8 mouse cellular contexts compared by ENCODE assay signal in the genomic region with DNA sequence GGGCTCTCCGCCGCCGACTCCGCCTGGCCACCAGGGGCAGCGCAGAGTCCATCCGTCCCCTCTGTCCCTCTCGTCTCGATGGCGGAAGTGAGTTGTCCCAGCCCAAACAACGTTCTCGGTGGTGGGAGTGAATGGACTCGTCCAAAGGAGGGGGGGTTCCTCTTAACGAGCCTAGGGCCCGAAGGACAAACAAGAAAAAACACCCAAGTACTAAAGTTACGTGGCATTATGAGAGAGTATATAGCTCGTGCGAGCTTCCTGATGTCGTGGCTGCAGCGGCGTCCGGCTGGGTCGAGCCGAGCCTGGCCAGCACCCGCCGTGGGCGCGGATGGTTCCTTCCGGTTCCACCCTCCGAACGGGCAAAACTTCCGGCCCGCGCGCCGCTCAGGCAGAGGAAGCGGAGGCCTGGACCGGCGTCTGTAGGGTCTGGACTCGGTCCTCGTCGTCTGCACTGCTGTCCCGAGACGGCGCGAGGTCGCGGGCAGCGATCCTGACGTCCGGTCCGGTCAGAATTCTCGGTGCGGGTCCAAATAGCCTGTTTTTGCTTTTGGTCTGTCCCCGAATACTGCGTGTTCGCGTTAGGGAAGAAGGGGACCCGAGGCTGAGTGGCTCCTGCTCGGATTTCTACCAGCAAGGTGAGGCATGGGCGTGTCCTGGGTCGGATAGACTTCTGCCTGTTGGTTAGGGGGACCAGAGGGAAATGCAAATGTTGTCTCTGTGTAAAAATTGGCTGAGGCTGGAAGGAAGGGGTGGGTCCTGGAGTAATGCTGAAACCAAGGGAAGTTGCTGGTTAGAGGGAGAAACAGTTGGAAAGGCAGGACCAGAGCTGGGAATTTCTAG. TPM values are rescaled to one million over a fixed set of nuclear protein-coding genes. Genes with fewer than 3 reads are reported as not detected.
DNase-seq lines count a peak whose midpoint lies in the region; ATAC-seq and TF ChIP-seq lines count a peak whose summit lies in the region.

A gene (plus strand): TSS at position 362 of the 840 bp plus-strand sequence.

- peak; percentile 93 for TF ChIP-seq CTCF in bone marrow, adult 2 months (IDR thresholded peaks at IDR 0.05; ENCODE audit: control insufficient read depth, insufficient read depth, low read length)
- TF ChIP-seq CTCF in midbrain, postnatal 0 days (IDR thresholded peaks at IDR 0.05): peak; percentile 97

- DNase-seq in 416B (ENCODE audit: low read depth): peak; percentile 95
- peak; percentile 91 for DNase-seq in heart, adult 8-10 months (ENCODE audit: low spot score)
- DNase-seq in kidney, adult 9 months: peak; percentile 91
- peak; percentile 91 for DNase-seq in limb, embryonic 14.5 days (ENCODE audit: low spot score)
- peak; percentile 92 for DNase-seq in midbrain, postnatal 0 days (ENCODE audit: low spot score)
- DNase-seq in spleen, postnatal 14 days (ENCODE audit: low spot score in 2 of 2): peak; percentile 80 to 88

- peak; percentile 93; the same call in 1 of the 2 replicates for TF ChIP-seq POLR2A in bone marrow, adult 2 months (IDR thresholded peaks at IDR 0.05; ENCODE audit: borderline replicate concordance, control insufficient read depth, low read depth, low read length)
- peak; percentile 76; the same call in 1 of the 2 replicates for TF ChIP-seq POLR2A in limb, embryonic 14.5 days (IDR thresholded peaks at IDR 0.05; ENCODE audit: borderline replicate concordance, extremely low read depth, insufficient read depth, insufficient read length)

- peak within 1 kb of the TSS; percentile 89 for H3K4me2 ChIP-seq in embryonic facial prominence, embryonic 15.5 days (replicated peaks)
- peak within 1 kb of the TSS; percentile 99 for H3K4me2 ChIP-seq in limb, embryonic 14.5 days (replicated peaks; ENCODE audit: low read depth, low read length, severe bottlenecking)
- peak within 1 kb of the TSS; percentile 86 for H3K4me2 ChIP-seq in midbrain, postnatal 0 days (ENCODE audit: low read depth, low read length, poor library complexity, severe bottlenecking)

- H3K4me3 ChIP-seq in bone marrow, adult 2 months (replicated peaks; ENCODE audit: control insufficient read depth, low read depth, low read length): peak within 1 kb of the TSS; percentile 98
- peak within 1 kb of the TSS; percentile 85 for H3K4me3 ChIP-seq in embryonic facial prominence, embryonic 15.5 days (replicated peaks)
- H3K4me3 ChIP-seq in limb, embryonic 14.5 days (replicated peaks; ENCODE audit: low read length): peak within 1 kb of the TSS; percentile 82
- peak within 1 kb of the TSS; percentile 75 for H3K4me3 ChIP-seq in midbrain, postnatal 0 days (ENCODE audit: low read depth, low read length)

- H3K27me3 ChIP-seq in embryonic facial prominence, embryonic 15.5 days: no peaks in the 10 kb centered on the region
- H3K27me3 ChIP-seq in limb, embryonic 14.5 days (ENCODE audit: control insufficient read depth, insufficient read depth, low read length): no peaks in the 10 kb centered on the region
- no peaks in the 10 kb centered on the region for H3K27me3 ChIP-seq in midbrain, postnatal 0 days (ENCODE audit: insufficient read depth, low read length)

- peaks cover 29% of the 10 kb centered on the region for H3K36me3 ChIP-seq in embryonic facial prominence, embryonic 15.5 days
- peaks cover 28% of the 10 kb centered on the region for H3K36me3 ChIP-seq in limb, embryonic 14.5 days (ENCODE audit: control insufficient read depth, insufficient read depth, low read length)
- H3K36me3 ChIP-seq in midbrain, postnatal 0 days (ENCODE audit: insufficient read depth, low read length): peaks cover 23% of the 10 kb centered on the region

- peak; percentile 88 for ATAC-seq in embryonic facial prominence, embryonic 15.5 days (ENCODE audit: insufficient number of reproducible peaks, low FRiP score, low TSS enrichment, low read depth)
- peak; percentile 92 for ATAC-seq in limb, embryonic 14.5 days (ENCODE audit: low FRiP score, low read depth)
- ATAC-seq in midbrain, postnatal 0 days (ENCODE audit: low FRiP score): peak; percentile 93

- peaks cover 2% of the 10 kb centered on the region; the same call in 1 of the 2 replicates for H3K4me1 ChIP-seq in bone marrow, adult 2 months (ENCODE audit: control insufficient read depth, insufficient read depth, low read length)
- peaks cover 23% of the 10 kb centered on the region for H3K4me1 ChIP-seq in embryonic facial prominence, embryonic 15.5 days
- H3K4me1 ChIP-seq in limb, embryonic 14.5 days (ENCODE audit: control insufficient read depth, insufficient read depth, low read length): peaks cover 10% of the 10 kb centered on the region; the same call in 1 of the 2 replicates
- no peaks in the 10 kb centered on the region for H3K4me1 ChIP-seq in midbrain, postnatal 0 days (ENCODE audit: insufficient read depth, low read length)

- WGBS in bone marrow, adult 2 months: under 1% methylated on average over 61 of the region's 61 CpGs
- under 1% methylated on average over 61 of the region's 61 CpGs for WGBS in embryonic facial prominence, embryonic 15.5 days
- under 1% methylated on average over 61 of the region's 61 CpGs for WGBS in limb, embryonic 14.5 days
- WGBS in midbrain, postnatal 0 days: under 1% methylated on average over 60 of the region's 61 CpGs

- H3K9me3 ChIP-seq in embryonic facial prominence, embryonic 15.5 days (replicated peaks): no peaks in the 10 kb centered on the region
- no peaks in the 10 kb centered on the region for H3K9me3 ChIP-seq in limb, embryonic 14.5 days (ENCODE audit: control insufficient read depth, low read length)
- no peaks in the 10 kb centered on the region for H3K9me3 ChIP-seq in midbrain, postnatal 0 days (ENCODE audit: low read length)

- H3K27ac ChIP-seq in bone marrow, adult 2 months (ENCODE audit: control insufficient read depth, insufficient read depth, low read depth, low read length, poor library complexity): peak within 1 kb of the TSS; percentile 89
- H3K27ac ChIP-seq in embryonic facial prominence, embryonic 15.5 days (replicated peaks): peak within 1 kb of the TSS; percentile 82
- H3K27ac ChIP-seq in limb, embryonic 14.5 days (replicated peaks; ENCODE audit: low read depth, low read length): peak within 1 kb of the TSS; percentile 86
- peak within 1 kb of the TSS; percentile 70 for H3K27ac ChIP-seq in midbrain, postnatal 0 days (ENCODE audit: low read depth, low read length)

- H3K9ac ChIP-seq in embryonic facial prominence, embryonic 15.5 days: peak within 1 kb of the TSS; percentile 86
- H3K9ac ChIP-seq in limb, embryonic 14.5 days (ENCODE audit: low read depth, low read length, severe bottlenecking): peak within 1 kb of the TSS; percentile 83
- H3K9ac ChIP-seq in midbrain, postnatal 0 days (replicated peaks; ENCODE audit: low read length, poor library complexity, severe bottlenecking): peak within 1 kb of the TSS; percentile 74

RNA-seq across cellular contexts. Expression of the gene that starts here (rescaled TPM):
- 27.4 and 42.0 TPM in 2 replicates for polyA plus RNA-seq in bone marrow, adult 2 months (2011; ENCODE audit: insufficient read depth, insufficient read length, low replicate concordance, missing spikeins)
- 69.9 and 71.9 TPM in 2 replicates for polyA plus RNA-seq in embryonic facial prominence, embryonic 15.5 days (2015; fragmentation: Nextera tagmentation; extraction: Ambion mirVana)
- total RNA-seq in heart, adult 8-10 months (2022): 10 to 100 TPM; 21.1 to 25.4 (median 21.4) TPM
- polyA plus RNA-seq in limb, embryonic 14.5 days (2012; rRNA removed): 42.9 and 47.2 TPM in 2 replicates
- 53.3 and 56.0 TPM in 2 replicates for polyA plus RNA-seq in limb, embryonic 14.5 days (2014; fragmentation: Nextera tagmentation; extraction: Ambion mirVana)
- 33.5 and 61.1 TPM in 2 replicates for total RNA-seq in midbrain, postnatal 0 days (2014; rRNA removed)
- 74.2 and 75.6 TPM in 2 replicates for polyA plus RNA-seq in midbrain, postnatal 0 days (2015; fragmentation: Nextera tagmentation; extraction: Ambion mirVana)

Comparison
In these comparisons a context has a peak if more than half of its experiments do, and no peak if none do; other contexts are left out.
1. Peak in every context shown above with its lines: DNase-seq, ATAC-seq, H3K4me3 ChIP-seq and H3K27ac ChIP-seq.